Mouse (Mus musculus) stomach, postnatal 0 days (tissue): ENCODE measurements at regions not wholly inside any gene's neighbourhood (a gene's known extent, or its start where the extent isn't known, plus 50 kb on each side); places are given as distances from the start of the nearest gene placed in this dataset.

Experiments used
- ATAC-seq: fragments of 200-750 bp; cut with Nextera tagmentation; 2 replicates; pipeline ENCODE4 v1.8.0; 2017; ENCODE audit not compliant: low FRiP score, low TSS enrichment
- DNase-seq: peaks from one replicate; pipeline ENCODE4 v3.0.0-alpha.2; 2016; ENCODE audit warnings: low spot score
- H3K27ac ChIP-seq: fragments of 300-500 bp; sonication (generic); replicated peaks from 2 replicates; pipeline ENCODE4 v1.5.1; 2014; ENCODE audit warnings: mild to moderate bottlenecking, control low read depth
- H3K27me3 ChIP-seq: fragments of 300-500 bp; sonication (generic); 2 replicates; pipeline ENCODE4 v1.6.1; 2014; ENCODE audit warnings: low read length; ENCODE audit not compliant: control insufficient read depth, insufficient read depth
- H3K36me3 ChIP-seq: fragments of 300-500 bp; sonication (generic); 2 replicates; pipeline ENCODE4 v1.6.1; 2014; ENCODE audit warnings: low read length, mixed read lengths; ENCODE audit not compliant: control insufficient read depth, insufficient read depth
- H3K4me1 ChIP-seq: fragments of 300-500 bp; sonication (generic); replicated peaks from 2 replicates; pipeline ENCODE4 v1.6.1; 2014; ENCODE audit warnings: antibody characterized with exemption; ENCODE audit not compliant: control insufficient read depth, insufficient read depth
- H3K4me2 ChIP-seq: fragments of 300-500 bp; sonication (generic); replicated peaks from 2 replicates; pipeline ENCODE4 v1.6.1; 2014; ENCODE audit warnings: low read depth, mild to moderate bottlenecking, control low read depth, moderate library complexity
- H3K4me3 ChIP-seq: fragments of 300-500 bp; sonication (generic); 2 replicates; pipeline ENCODE4 v1.5.1; 2014; ENCODE audit warnings: low read depth, low read length, control low read depth
- H3K9ac ChIP-seq: fragments of 300-500 bp; sonication (generic); 2 replicates; pipeline ENCODE4 v1.6.1; 2014; ENCODE audit warnings: mild to moderate bottlenecking, low read length, control low read depth, mixed read lengths
- H3K9me3 ChIP-seq: fragments of 300-500 bp; sonication (generic); 2 replicates; pipeline ENCODE4 v1.6.1; 2016; ENCODE audit warnings: low read length; ENCODE audit not compliant: control insufficient read depth
- EP300 ChIP-seq: optimal IDR thresholded peaks from 2 replicates; pipeline ENCODE3; 2016; ENCODE audit warnings: antibody characterized with exemption
- WGBS: fragments of 180-500 bp; shearing (Covaris S2); extraction: QIAGEN DNeasy Blood & Tissue Kit; methylation state at CpG from one replicate; pipeline ENCODE4 v1.1.7; 2014; 5-methylcytosine and 5-hydroxymethylcytosine counted together

- TF ChIP-seq EP300 = no peak
- no peak overlapping the region for H3K4me2 ChIP-seq
- no peak overlapping the region for H3K27ac ChIP-seq
- no peak for DNase-seq
- no peaks in the 10 kb centered on the region for H3K4me1 ChIP-seq
- H3K4me3 ChIP-seq = no peak overlapping the region
- no peaks in the 10 kb centered on the region for H3K27me3 ChIP-seq
- no peak overlapping the region for H3K9ac ChIP-seq
- ATAC-seq = no peak
- 63% methylated on average over 7 of the region's 7 CpGs for WGBS
- H3K9me3 ChIP-seq = no peaks in the 10 kb centered on the region
- no peaks in the 10 kb centered on the region for H3K36me3 ChIP-seq
Measured at GRCm38 (mm10) chr10:31260914-31261313, 52.3 kb upstream of the Hddc2 start.
